Mouse (Mus musculus) lung, embryonic 15.5 days (tissue): ENCODE data around the gene Fbrs. TPM values are rescaled to one million over a fixed set of nuclear protein-coding genes. Genes with fewer than 3 reads are reported as not detected.
"Not testable (repeated sequence)": the region's sequence is repeated elsewhere in the genome, so short reads cannot be mapped to it uniquely, and the experiment has no call there.

Experiments used
- ATAC-seq: fragments of 200-750 bp; cut with Nextera tagmentation; 2 replicates; pipeline ENCODE4 v1.8.0; 2017; ENCODE audit warnings: moderate number of reproducible peaks, borderline replicate concordance; ENCODE audit not compliant: low FRiP score, low TSS enrichment; ENCODE audit errors: extremely low read depth
- H3K27ac ChIP-seq: fragments of 300-500 bp; sonication (generic); 2 replicates; pipeline ENCODE4 v1.5.1; 2015; ENCODE audit warnings: moderate library complexity, mild to moderate bottlenecking, inconsistent platforms
- H3K27me3 ChIP-seq: fragments of 300-500 bp; sonication (generic); 2 replicates; pipeline ENCODE4 v1.6.1; 2015; ENCODE audit warnings: inconsistent platforms
- H3K36me3 ChIP-seq: fragments of 300-500 bp; sonication (generic); 2 replicates; pipeline ENCODE4 v1.6.1; 2015; ENCODE audit warnings: inconsistent platforms
- H3K4me1 ChIP-seq: fragments of 300-500 bp; sonication (generic); 2 replicates; pipeline ENCODE4 v1.6.1; 2015; ENCODE audit warnings: inconsistent platforms
- H3K4me2 ChIP-seq: fragments of 300-500 bp; sonication (generic); 2 replicates; pipeline ENCODE4 v1.6.1; 2015; ENCODE audit warnings: inconsistent platforms, mild to moderate bottlenecking, moderate library complexity
- H3K4me3 ChIP-seq: fragments of 300-500 bp; sonication (generic); 2 replicates; pipeline ENCODE4 v1.5.1; 2015; ENCODE audit warnings: mild to moderate bottlenecking, inconsistent platforms
- H3K9ac ChIP-seq: fragments of 300-500 bp; sonication (generic); 2 replicates; pipeline ENCODE4 v1.6.1; 2015; ENCODE audit warnings: inconsistent platforms
- H3K9me3 ChIP-seq: fragments of 300-500 bp; sonication (generic); 2 replicates; pipeline ENCODE4 v1.6.1; 2016; ENCODE audit warnings: inconsistent platforms
- WGBS: fragments of 180-500 bp; shearing (Covaris S2); methylation state at CpG from one replicate; pipeline ENCODE4 v1.1.7; 2015; 5-methylcytosine and 5-hydroxymethylcytosine counted together
- polyA plus RNA-seq: library from polyadenylated mRNA; unstranded; fragments of >200 nt; fragmentation: Nextera tagmentation; extraction: Ambion mirVana; gene quantifications from 2 replicates; pipeline ENCODE4 v1.2.1, GENCODE M21; 2015

Fbrs gene
- polyA plus RNA-seq, result 12.2 and 13.3 TPM in 2 replicates

DNA sequence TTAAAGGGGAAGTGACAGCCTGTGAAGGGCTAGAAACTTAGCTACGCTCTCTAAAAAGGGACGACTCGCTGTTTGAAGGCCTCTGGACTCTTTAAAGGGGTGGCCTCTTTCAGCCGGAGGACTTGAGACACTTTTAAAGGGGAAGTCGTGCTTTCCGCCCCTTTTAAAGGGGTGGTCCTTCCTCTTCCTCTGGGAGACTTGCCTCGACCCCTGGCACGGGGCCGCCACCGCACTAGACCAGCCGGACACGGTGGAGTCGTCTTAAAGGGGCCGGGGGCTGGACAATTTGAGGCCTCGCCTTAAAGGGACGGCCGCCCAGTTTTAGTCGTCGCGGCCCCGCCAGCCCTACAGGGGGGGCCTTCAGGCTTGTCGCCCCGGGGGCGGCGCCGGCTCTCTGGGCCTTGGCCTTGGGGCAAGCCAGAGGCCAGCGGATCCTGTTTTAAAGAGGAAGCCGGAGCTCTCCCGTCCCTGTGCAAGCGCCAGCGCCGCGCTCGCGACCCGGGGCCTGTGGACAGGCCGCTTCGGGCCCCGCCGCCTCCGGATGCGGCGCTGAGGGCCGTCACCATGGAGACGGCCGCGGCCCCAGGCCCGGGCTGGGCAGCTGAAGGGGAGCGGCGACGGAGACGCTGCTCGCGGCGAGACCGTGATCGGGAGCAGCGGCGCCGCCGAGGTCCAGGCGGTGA lies at the start of gene Fbrs:
TSS of gene Fbrs (plus strand) at position 565 of the 683 bp plus-strand sequence.
- ATAC-seq, result peak; percentile 86
- Histone ChIP-seq H3K27me3 (no peaks in the 10 kb centered on the region), H3K9me3 (no peaks in the 10 kb centered on the region), H3K36me3 (peaks cover 59% of the 10 kb centered on the region), H3K4me3 (peak within 1 kb of the TSS; percentile 91), H3K27ac (peak within 1 kb of the TSS; percentile 97), H3K4me1 (peaks cover 21% of the 10 kb centered on the region), H3K9ac (peak within 1 kb of the TSS; percentile 87), H3K4me2 (peak within 1 kb of the TSS; percentile 75)
- under 1% methylated on average over 52 of the region's 62 CpGs for WGBS

- no peak overlapping the region for H3K4me3 ChIP-seq
- no peaks in the 10 kb centered on the region for H3K27me3 ChIP-seq
- ATAC-seq, result no peak
- H3K9ac ChIP-seq, result no peak overlapping the region
- H3K36me3 ChIP-seq, result no peaks in the 10 kb centered on the region
- H3K4me1 ChIP-seq, result no peaks in the 10 kb centered on the region
- no peak overlapping the region for H3K4me2 ChIP-seq
- WGBS, result 86% methylated on average over 4 of the region's 4 CpGs
- H3K9me3 ChIP-seq, result no peaks in the 10 kb centered on the region
- H3K27ac ChIP-seq, result no peak overlapping the region
Observed at GRCm38 (mm10) chr7:127435206-127435605, 43.8 kb upstream of the Fbrs start.

GRCm38 (mm10) chr7:127437724-127438123 lies 41.3 kb upstream of the Fbrs start:
- no peaks in the 10 kb centered on the region for H3K27me3 ChIP-seq
- H3K9ac ChIP-seq, result no peak overlapping the region
- H3K9me3 ChIP-seq, result no peaks in the 10 kb centered on the region
- H3K4me1 ChIP-seq, result no peaks in the 10 kb centered on the region
- no peak for ATAC-seq
- no peak overlapping the region for H3K27ac ChIP-seq
- no peak overlapping the region for H3K4me3 ChIP-seq
- H3K4me2 ChIP-seq, result no peak overlapping the region
- peaks cover 7% of the 10 kb centered on the region; the same call in 1 of the 2 replicates for H3K36me3 ChIP-seq
- WGBS, result 90% methylated on average over 3 of the region's 3 CpGs

DNA sequence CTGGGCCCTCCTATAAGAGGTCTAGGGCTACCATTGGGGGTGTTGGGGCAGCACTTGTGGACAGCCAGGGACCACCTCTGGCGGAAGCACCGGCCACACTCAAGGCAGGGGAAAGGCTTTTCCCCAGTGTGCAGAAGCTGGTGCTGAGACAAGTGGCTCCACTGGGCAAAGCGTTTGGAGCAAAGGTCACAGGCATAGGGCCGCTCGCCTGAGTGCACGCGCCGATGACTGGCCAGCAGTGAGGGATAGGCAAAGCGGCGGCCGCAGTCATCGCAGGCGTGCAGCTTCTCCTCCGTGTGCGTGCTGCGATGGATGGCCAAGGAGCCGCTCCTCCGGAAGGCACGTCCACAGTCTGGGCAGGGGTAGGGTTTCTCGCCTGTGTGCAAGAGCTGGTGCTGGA lies 35.0 kb upstream of the Fbrs start:
- H3K27ac ChIP-seq, result no peak overlapping the region
- ATAC-seq, result no peak
- no peak overlapping the region for H3K4me3 ChIP-seq
- H3K9ac ChIP-seq, result no peak overlapping the region
- no peaks in the 10 kb centered on the region for H3K9me3 ChIP-seq
- H3K4me2 ChIP-seq, result no peak overlapping the region
- peaks cover 42% of the 10 kb centered on the region for H3K36me3 ChIP-seq
- WGBS, result 87% methylated on average over 20 of the region's 20 CpGs
- H3K4me1 ChIP-seq, result peaks cover 8% of the 10 kb centered on the region
- H3K27me3 ChIP-seq, result no peaks in the 10 kb centered on the region

DNA sequence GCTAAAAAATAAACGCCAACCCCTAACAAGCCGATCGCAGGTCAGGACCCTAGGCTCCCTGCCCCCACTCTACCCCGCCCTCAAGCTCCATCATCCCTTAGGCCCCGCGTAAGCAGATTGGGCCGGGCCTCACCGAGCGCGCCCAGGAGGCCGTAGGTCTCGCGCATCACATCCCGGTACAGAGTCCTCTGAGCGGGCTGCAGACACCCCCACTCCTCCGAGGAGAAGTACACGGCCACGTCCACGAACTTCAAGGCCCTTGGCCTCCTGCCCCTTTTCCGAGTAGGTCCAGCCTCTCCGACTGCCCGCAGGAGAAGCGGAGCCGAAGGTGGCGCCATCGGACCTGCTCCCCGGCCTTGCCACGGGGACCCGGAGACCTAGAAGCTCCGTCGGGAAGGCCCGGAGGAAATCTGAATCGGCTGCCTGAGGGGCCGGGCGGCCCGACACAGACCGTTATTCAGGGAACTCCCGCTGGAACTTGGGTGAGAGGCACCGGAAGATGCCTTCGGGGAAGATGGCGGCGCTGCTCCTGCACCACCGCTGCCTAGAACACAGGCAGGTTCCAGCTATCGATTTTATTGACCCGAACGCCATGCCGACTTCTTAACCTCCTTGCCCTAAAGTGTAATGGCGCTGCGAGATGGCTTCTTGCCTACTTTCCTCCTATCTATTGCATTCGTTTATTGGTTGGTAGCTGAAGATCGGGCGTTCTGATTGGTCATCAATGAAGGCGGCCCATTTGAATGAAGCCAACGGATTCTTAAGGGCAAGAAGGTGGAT lies 30.3 kb upstream of the Fbrs start, which contains the start of gene Zfp689:
TSS of gene Zfp689 (minus strand) at position 638 of the 780 bp plus-strand sequence.
- under 1% methylated on average over 54 of the region's 54 CpGs for WGBS
- Histone ChIP-seq H3K4me2 (peak within 1 kb of the TSS; percentile 78), H3K27me3 (no peaks in the 10 kb centered on the region), H3K9ac (peak within 1 kb of the TSS; percentile 92), H3K27ac (peak within 1 kb of the TSS; percentile 91), H3K36me3 (peaks cover 36% of the 10 kb centered on the region), H3K9me3 (no peaks in the 10 kb centered on the region), H3K4me1 (peaks cover 32% of the 10 kb centered on the region), H3K4me3 (peak within 1 kb of the TSS; percentile 82)
- ATAC-seq, result peak; percentile 93

DNA sequence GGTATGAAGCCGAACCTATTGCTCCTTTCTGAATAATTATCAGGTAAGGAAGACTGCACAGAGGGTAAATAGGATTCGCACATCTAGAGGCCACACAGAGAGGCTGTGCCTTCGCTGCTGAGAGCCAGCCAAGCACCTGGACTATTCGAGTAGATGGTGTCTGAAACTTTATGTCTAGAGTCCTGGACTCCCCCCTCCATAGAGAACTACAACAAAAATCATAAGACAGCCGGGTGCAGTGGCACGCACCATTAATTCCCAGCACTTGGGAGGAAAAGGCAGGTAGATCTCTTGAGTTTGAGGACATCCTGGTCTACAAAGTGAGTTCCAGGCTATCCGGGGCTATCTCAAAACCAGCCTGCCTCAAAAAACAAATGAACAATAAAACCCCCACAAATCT lies 29.0 kb upstream of the Fbrs start:
- ATAC-seq, result no peak
- Histone ChIP-seq H3K4me2 (peak overlapping the region; percentile 78), H3K27me3 (no peaks in the 10 kb centered on the region), H3K27ac (no peak overlapping the region), H3K36me3 (peaks cover 28% of the 10 kb centered on the region), H3K4me1 (peaks cover 32% of the 10 kb centered on the region), H3K9ac (peak overlapping the region; percentile 42), H3K9me3 (no peaks in the 10 kb centered on the region), H3K4me3 (peak overlapping the region; percentile 82)
- WGBS, result 79% methylated on average over 7 of the region's 7 CpGs

DNA sequence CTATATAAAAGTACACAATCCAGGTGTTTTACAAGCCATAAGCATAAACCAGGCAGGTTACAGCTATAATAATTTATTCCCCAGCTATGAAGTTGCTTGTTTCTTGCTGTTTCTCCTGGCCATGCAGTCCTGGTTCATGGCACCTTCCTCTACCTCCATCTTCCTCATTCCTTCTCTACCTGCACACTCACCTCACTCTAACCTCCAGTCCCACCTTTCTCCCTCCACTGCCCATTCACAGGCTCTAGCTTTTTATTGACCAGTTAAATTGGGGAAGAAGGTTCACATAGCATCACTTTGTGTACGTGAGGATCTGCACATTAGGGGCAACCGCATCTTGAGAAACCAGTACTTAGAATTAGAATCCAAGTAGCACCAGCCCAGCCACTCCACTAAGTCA lies 25.9 kb upstream of the Fbrs start:
- Histone ChIP-seq H3K36me3 (peaks cover 37% of the 10 kb centered on the region), H3K9ac (no peak overlapping the region)

DNA sequence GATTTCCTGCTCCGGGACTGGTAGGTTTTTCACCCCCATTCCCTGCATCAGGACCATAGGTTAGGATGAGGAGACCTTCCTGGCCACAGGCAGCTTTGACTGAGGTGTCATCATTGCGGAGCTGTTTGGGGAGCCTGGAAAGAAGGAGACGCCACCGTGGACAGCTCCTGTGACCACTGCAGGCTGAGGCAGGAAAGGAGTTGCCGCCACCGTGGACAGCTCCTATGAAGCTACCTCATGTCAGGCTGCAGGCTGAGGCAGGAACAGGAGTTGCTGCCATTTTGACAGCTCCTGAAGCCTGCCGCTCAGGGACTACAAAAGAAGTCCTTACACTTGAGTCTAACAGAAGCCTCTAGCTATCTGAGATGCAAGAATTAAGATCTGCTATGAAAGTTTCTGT lies 24.1 kb upstream of the Fbrs start:
- Histone ChIP-seq H3K9ac (no peak overlapping the region), H3K4me3 (no peak overlapping the region), H3K36me3 (peaks cover 43% of the 10 kb centered on the region), H3K4me1 (peaks cover 18% of the 10 kb centered on the region), H3K9me3 (no peaks in the 10 kb centered on the region), H3K27me3 (no peaks in the 10 kb centered on the region), H3K4me2 (no peak overlapping the region), H3K27ac (no peak overlapping the region)
- ATAC-seq, result no peak
- WGBS, result 85% methylated on average over 7 of the region's 7 CpGs

More for the DNA sequence above, 25.9 kb upstream of the Fbrs start:
- no peak overlapping the region for H3K4me3 ChIP-seq
- H3K27ac ChIP-seq, result no peak overlapping the region
- no peak for ATAC-seq
- H3K4me2 ChIP-seq, result no peak overlapping the region
- 98% methylated on average over 2 of the region's 2 CpGs for WGBS
- H3K27me3 ChIP-seq, result no peaks in the 10 kb centered on the region
- no peaks in the 10 kb centered on the region for H3K9me3 ChIP-seq
- H3K4me1 ChIP-seq, result peaks cover 26% of the 10 kb centered on the region

DNA sequence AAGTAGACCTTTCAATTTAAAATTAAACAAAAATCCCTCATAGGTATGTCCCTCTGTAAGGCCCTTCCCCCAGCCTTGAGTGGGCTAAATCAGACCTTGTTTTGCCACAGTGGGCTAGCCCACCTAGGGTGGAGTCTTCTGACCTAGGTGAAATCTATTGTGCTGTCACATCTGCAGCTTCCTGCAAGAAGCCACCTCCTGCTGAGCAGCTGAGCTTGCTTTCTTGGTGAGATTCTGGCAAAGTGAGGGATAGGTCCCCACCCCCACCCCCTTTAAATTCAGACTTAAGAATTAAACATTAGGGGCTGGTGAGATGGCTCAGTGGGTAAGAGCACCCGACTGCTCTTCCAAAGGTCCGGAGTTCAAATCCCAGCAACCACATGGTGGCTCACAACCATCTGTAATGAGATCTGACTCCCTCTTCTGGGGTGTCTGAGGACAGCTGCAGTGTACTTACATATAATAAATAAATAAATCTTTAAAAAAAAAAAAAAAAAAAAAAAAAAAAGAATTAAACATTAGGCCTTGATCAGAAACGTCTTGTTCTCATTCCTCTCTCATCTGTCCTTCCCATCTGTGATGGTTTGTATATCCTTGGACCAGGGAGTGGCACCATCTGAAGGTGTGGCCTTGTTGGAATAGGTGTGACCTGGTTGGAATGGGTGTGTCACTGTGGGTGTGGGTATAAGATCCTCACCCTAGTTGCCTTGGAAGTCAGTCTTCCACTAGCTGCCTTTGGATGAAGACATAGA lies 20.5 kb upstream of the Fbrs start:
- H3K27me3 ChIP-seq, H3K4me3 ChIP-seq, H3K4me1 ChIP-seq, H3K9me3 ChIP-seq, H3K4me2 ChIP-seq, ATAC-seq, H3K9ac ChIP-seq, H3K27ac ChIP-seq: not testable (repeated sequence)
- H3K36me3 ChIP-seq, result peaks cover 50% of the 10 kb centered on the region
- 78% methylated on average over 3 of the region's 3 CpGs for WGBS

DNA sequence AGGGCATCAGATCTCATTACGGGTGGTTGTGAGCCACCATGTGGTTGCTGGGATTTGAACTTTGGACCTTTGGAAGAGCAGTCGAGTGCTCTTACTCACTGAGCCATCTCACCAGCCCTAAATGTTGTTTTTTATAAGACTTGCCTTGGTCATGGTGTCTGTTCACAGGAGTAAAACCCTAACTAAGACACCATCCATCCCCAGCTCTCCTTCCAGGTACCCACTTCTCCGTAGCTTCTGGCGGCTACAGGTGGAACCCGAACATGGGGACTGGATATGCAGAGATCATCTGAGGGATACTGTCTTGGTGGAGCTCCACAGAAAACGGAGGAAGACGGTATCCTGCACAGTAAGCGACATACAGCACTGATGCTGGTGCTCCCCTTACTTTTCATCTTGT lies 19.7 kb upstream of the Fbrs start, which contains the start of gene Prr14:
TSS of gene Prr14 (plus strand) at position 301 of the 400 bp plus-strand sequence.
- H3K9ac ChIP-seq, ATAC-seq, H3K4me1 ChIP-seq, H3K4me2 ChIP-seq, H3K27ac ChIP-seq, H3K9me3 ChIP-seq, H3K4me3 ChIP-seq, H3K27me3 ChIP-seq: not testable (repeated sequence)
- H3K36me3 ChIP-seq, result peaks cover 50% of the 10 kb centered on the region
- WGBS, result 94% methylated on average over 8 of the region's 8 CpGs

DNA sequence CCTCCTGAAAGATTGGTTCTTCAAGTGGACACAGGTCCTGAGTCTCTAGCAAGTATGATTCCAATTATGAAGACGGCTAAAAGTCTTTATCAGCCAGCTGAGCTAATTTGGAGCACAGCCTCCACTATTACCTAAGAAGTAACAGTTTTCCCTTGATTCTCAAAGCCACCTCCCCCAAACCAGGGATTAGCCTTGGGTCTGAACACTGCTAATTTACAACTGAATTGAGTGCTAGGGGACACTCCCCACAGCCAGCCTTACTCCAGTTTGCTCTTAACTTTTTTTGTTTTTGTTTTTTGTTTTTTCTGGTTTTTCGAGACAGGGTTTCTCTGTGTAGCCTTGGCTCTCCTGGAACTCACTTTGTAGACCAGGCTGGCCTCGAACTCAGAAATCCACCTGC lies 13.8 kb upstream of the Fbrs start:
- no peaks in the 10 kb centered on the region for H3K9me3 ChIP-seq
- ATAC-seq, result no peak
- H3K4me1 ChIP-seq, result peaks cover 7% of the 10 kb centered on the region; the same call in 1 of the 2 replicates
- no peak overlapping the region for H3K4me2 ChIP-seq
- H3K27me3 ChIP-seq, result no peaks in the 10 kb centered on the region
- WGBS, result 86% methylated on average over 3 of the region's 3 CpGs
- H3K27ac ChIP-seq, result no peak overlapping the region
- H3K9ac ChIP-seq, result no peak overlapping the region
- no peak overlapping the region for H3K4me3 ChIP-seq
- peaks cover 37% of the 10 kb centered on the region for H3K36me3 ChIP-seq
